Mouse (Mus musculus) cortical plate, adult 2 months (tissue): Measurements from ENCODE around the gene Taok1.

Source experiments
- CTCF ChIP-seq: fragments of 200-500 bp; IDR thresholded peaks from 2 replicates; pipeline ENCODE4 v1.5.1; 2011; ENCODE audit warnings: mild to moderate bottlenecking, control low read depth, low read length; ENCODE audit not compliant: insufficient read depth; ENCODE audit errors: extremely low read depth
- POLR2A ChIP-seq: fragments of 200-500 bp; IDR thresholded peaks from 2 replicates; pipeline ENCODE4 v1.6.1; 2011; ENCODE audit warnings: mild to moderate bottlenecking, low read length, control low read depth; ENCODE audit not compliant: insufficient read depth; ENCODE audit errors: extremely low read depth

GRCm38 (mm10) chr11:77626596-77627535 lies 19.3 kb upstream of the Taok1 start:
- TF ChIP-seq POLR2A (no peak), CTCF (no peak)
